Mouse (Mus musculus): Measurements from ENCODE around the gene Acsl5. TPM values are rescaled to one million over a fixed set of nuclear protein-coding genes. Genes with fewer than 3 reads are reported as not detected.

The Acsl5 gene
- polyA plus RNA-seq (2016; fragmentation: Nextera tagmentation; extraction: Ambion mirVana), result 24.2 and 26.3 TPM in 2 replicates

- H3K36me3 ChIP-seq, result no peaks in the 10 kb centered on the region
- no peak within 1 kb of the TSS for H3K4me3 ChIP-seq
- 86% methylated on average over 9 of the region's 9 CpGs for WGBS
- no peak within 1 kb of the TSS for H3K4me2 ChIP-seq (replicated peaks)
- no peak within 1 kb of the TSS for H3K27ac ChIP-seq
- ATAC-seq (ENCODE audit: insufficient number of reproducible peaks, insufficient read depth, low FRiP score, low TSS enrichment), result no peak
- peaks cover 6% of the 10 kb centered on the region; the same call in 1 of the 2 replicates for H3K4me1 ChIP-seq
- H3K9ac ChIP-seq, result no peak within 1 kb of the TSS
- no peaks in the 10 kb centered on the region for H3K27me3 ChIP-seq
- H3K9me3 ChIP-seq, result no peaks in the 10 kb centered on the region
Measured at GRCm38 (mm10) chr19:55251383-55252124, at the start of gene Acsl5. TSS of gene Acsl5 (plus strand) at chr19:55251938.

- H3K4me1 ChIP-seq, result no peaks in the 10 kb centered on the region
- no peaks in the 10 kb centered on the region for H3K9me3 ChIP-seq
- 41% methylated on average over 8 of the region's 8 CpGs for WGBS
- no peak for ATAC-seq (ENCODE audit: insufficient number of reproducible peaks, insufficient read depth, low FRiP score, low TSS enrichment)
- no peak overlapping the region for H3K4me2 ChIP-seq (replicated peaks)
- H3K27ac ChIP-seq, result no peak overlapping the region
- no peaks in the 10 kb centered on the region for H3K27me3 ChIP-seq
- H3K4me3 ChIP-seq, result no peak overlapping the region
- no peaks in the 10 kb centered on the region for H3K36me3 ChIP-seq
- H3K9ac ChIP-seq, result no peak overlapping the region
Measured at GRCm38 (mm10) chr19:55206482-55207138, 45.1 kb upstream of the Acsl5 start.

- no peak for ATAC-seq (ENCODE audit: insufficient number of reproducible peaks, insufficient read depth, low FRiP score, low TSS enrichment)
- Histone ChIP-seq H3K4me1 (no peaks in the 10 kb centered on the region), H3K36me3 (no peaks in the 10 kb centered on the region), H3K27me3 (no peaks in the 10 kb centered on the region), H3K4me2 (replicated peaks) (no peak overlapping the region), H3K9ac (no peak overlapping the region), H3K4me3 (no peak overlapping the region), H3K9me3 (no peaks in the 10 kb centered on the region), H3K27ac (no peak overlapping the region)
- WGBS, result 57% methylated on average over 6 of the region's 6 CpGs
Measured at GRCm38 (mm10) chr19:55207205-55207604, 44.5 kb upstream of the Acsl5 start.

GRCm38 (mm10) chr19:55207746-55208538 is 43.8 kb upstream of the Acsl5 start:
- Histone ChIP-seq H3K4me2 (replicated peaks) (no peak overlapping the region), H3K4me3 (no peak overlapping the region), H3K9me3 (no peaks in the 10 kb centered on the region), H3K9ac (no peak overlapping the region), H3K4me1 (no peaks in the 10 kb centered on the region), H3K36me3 (no peaks in the 10 kb centered on the region), H3K27me3 (no peaks in the 10 kb centered on the region), H3K27ac (no peak overlapping the region)
- 60% methylated on average over 25 of the region's 25 CpGs for WGBS
- no peak for ATAC-seq (ENCODE audit: insufficient number of reproducible peaks, insufficient read depth, low FRiP score, low TSS enrichment)

GRCm38 (mm10) chr19:55208654-55209053 is 43.1 kb upstream of the Acsl5 start:
- Histone ChIP-seq H3K4me2 (replicated peaks) (no peak overlapping the region), H3K27ac (no peak overlapping the region), H3K9me3 (no peaks in the 10 kb centered on the region), H3K27me3 (no peaks in the 10 kb centered on the region), H3K4me3 (no peak overlapping the region), H3K9ac (no peak overlapping the region), H3K36me3 (no peaks in the 10 kb centered on the region), H3K4me1 (no peaks in the 10 kb centered on the region)
- ATAC-seq (ENCODE audit: insufficient number of reproducible peaks, insufficient read depth, low FRiP score, low TSS enrichment), result no peak
- WGBS, result 82% methylated on average over 4 of the region's 4 CpGs

GRCm38 (mm10) chr19:55209084-55209483 is 42.7 kb upstream of the Acsl5 start:
- 83% methylated on average over 3 of the region's 3 CpGs for WGBS
- Histone ChIP-seq H3K9me3 (no peaks in the 10 kb centered on the region), H3K4me1 (no peaks in the 10 kb centered on the region), H3K4me3 (no peak overlapping the region), H3K27ac (no peak overlapping the region), H3K4me2 (replicated peaks) (no peak overlapping the region), H3K9ac (no peak overlapping the region), H3K27me3 (no peaks in the 10 kb centered on the region), H3K36me3 (no peaks in the 10 kb centered on the region)
- ATAC-seq (ENCODE audit: insufficient number of reproducible peaks, insufficient read depth, low FRiP score, low TSS enrichment), result no peak

GRCm38 (mm10) chr19:55211698-55212097 is 40.0 kb upstream of the Acsl5 start:
- Histone ChIP-seq H3K27me3 (no peaks in the 10 kb centered on the region), H3K4me3 (no peak overlapping the region), H3K4me2 (replicated peaks) (no peak overlapping the region), H3K4me1 (no peaks in the 10 kb centered on the region), H3K9me3 (no peaks in the 10 kb centered on the region), H3K36me3 (no peaks in the 10 kb centered on the region), H3K9ac (no peak overlapping the region), H3K27ac (no peak overlapping the region)
- ATAC-seq (ENCODE audit: insufficient number of reproducible peaks, insufficient read depth, low FRiP score, low TSS enrichment), result 0 out of 2 replicates have a peak, but pooled peaks have one; percentile 32
- 91% methylated on average over 1 of the region's 1 CpGs for WGBS

GRCm38 (mm10) chr19:55213617-55214340 is 38.0 kb upstream of the Acsl5 start:
- 75% methylated on average over 12 of the region's 12 CpGs for WGBS
- H3K27ac ChIP-seq, result no peak overlapping the region
- H3K9me3 ChIP-seq, result no peaks in the 10 kb centered on the region
- H3K4me3 ChIP-seq, result no peak overlapping the region
- no peak overlapping the region for H3K4me2 ChIP-seq (replicated peaks)
- H3K9ac ChIP-seq, result no peak overlapping the region
- H3K36me3 ChIP-seq, result no peaks in the 10 kb centered on the region
- no peak for ATAC-seq (ENCODE audit: insufficient number of reproducible peaks, insufficient read depth, low FRiP score, low TSS enrichment)
- H3K27me3 ChIP-seq, result no peaks in the 10 kb centered on the region
- no peaks in the 10 kb centered on the region for H3K4me1 ChIP-seq

- no peak overlapping the region for H3K9ac ChIP-seq
- H3K4me2 ChIP-seq (replicated peaks), result no peak overlapping the region
- H3K27ac ChIP-seq, result no peak overlapping the region
- no peaks in the 10 kb centered on the region for H3K36me3 ChIP-seq
- no peak for ATAC-seq (ENCODE audit: insufficient number of reproducible peaks, insufficient read depth, low FRiP score, low TSS enrichment)
- no peaks in the 10 kb centered on the region for H3K4me1 ChIP-seq
- no peaks in the 10 kb centered on the region for H3K9me3 ChIP-seq
- H3K27me3 ChIP-seq, result no peaks in the 10 kb centered on the region
- 83% methylated on average over 4 of the region's 4 CpGs for WGBS
- no peak overlapping the region for H3K4me3 ChIP-seq
Measured at GRCm38 (mm10) chr19:55216876-55217275, 34.9 kb upstream of the Acsl5 start.

GRCm38 (mm10) chr19:55217365-55217764 is 34.4 kb upstream of the Acsl5 start:
- Histone ChIP-seq H3K9me3 (no peaks in the 10 kb centered on the region), H3K4me1 (no peaks in the 10 kb centered on the region), H3K4me2 (replicated peaks) (no peak overlapping the region), H3K27me3 (no peaks in the 10 kb centered on the region), H3K4me3 (no peak overlapping the region), H3K9ac (no peak overlapping the region), H3K27ac (no peak overlapping the region), H3K36me3 (no peaks in the 10 kb centered on the region)
- ATAC-seq (ENCODE audit: insufficient number of reproducible peaks, insufficient read depth, low FRiP score, low TSS enrichment), result no peak
- WGBS, result 72% methylated on average over 9 of the region's 9 CpGs

GRCm38 (mm10) chr19:55218192-55218739 is 33.5 kb upstream of the Acsl5 start:
- no peak overlapping the region for H3K27ac ChIP-seq
- H3K27me3 ChIP-seq, result no peaks in the 10 kb centered on the region
- peak overlapping the region; percentile 27 for H3K4me3 ChIP-seq
- ATAC-seq (ENCODE audit: insufficient number of reproducible peaks, insufficient read depth, low FRiP score, low TSS enrichment), result peak; percentile 49; the same call in 1 of the 2 replicates
- H3K4me1 ChIP-seq, result no peaks in the 10 kb centered on the region
- H3K4me2 ChIP-seq (replicated peaks), result peak overlapping the region; percentile 48
- H3K9me3 ChIP-seq, result no peaks in the 10 kb centered on the region
- no peak overlapping the region; the same call in 1 of the 2 replicates for H3K9ac ChIP-seq
- WGBS, result 2% methylated on average over 20 of the region's 20 CpGs
- H3K36me3 ChIP-seq, result no peaks in the 10 kb centered on the region
